Mouse (Mus musculus) forebrain, embryonic 14.5 days (tissue): Measurements from ENCODE around the gene Sec23a. TPM values are rescaled to one million over a fixed set of nuclear protein-coding genes. Genes with fewer than 3 reads are reported as not detected.
"Not testable (repeated sequence)": the region's sequence is repeated elsewhere in the genome, so short reads cannot be mapped to it uniquely, and the experiment has no call there.

Experiments
- ATAC-seq: fragments of 200-750 bp; cut with Nextera tagmentation; 2 replicates; pipeline ENCODE4 v1.8.0; 2017; ENCODE audit warnings: mild to moderate bottlenecking, moderate library complexity
- DNase-seq: peaks from one replicate; pipeline ENCODE4 v3.0.0-alpha.2; 2015; ENCODE audit warnings: low spot score
- H3K27ac ChIP-seq: fragments of 300-500 bp; sonication (generic); 2 replicates; pipeline ENCODE4 v1.5.1; 2014; ENCODE audit warnings: low read depth, mild to moderate bottlenecking, control low read depth, low read length, moderate library complexity
- H3K27me3 ChIP-seq: fragments of 300-500 bp; sonication (generic); replicated peaks from 2 replicates; pipeline ENCODE4 v1.6.1; 2014; ENCODE audit warnings: low read length, control low read depth, mixed read lengths; ENCODE audit not compliant: control insufficient read depth, insufficient read depth
- H3K36me3 ChIP-seq: fragments of 300-500 bp; sonication (generic); 2 replicates; pipeline ENCODE4 v1.6.1; 2014; ENCODE audit warnings: low read length, control low read depth; ENCODE audit not compliant: control insufficient read depth, insufficient read depth
- H3K4me1 ChIP-seq: fragments of 300-500 bp; sonication (generic); 2 replicates; pipeline ENCODE4 v1.6.1; 2014; ENCODE audit warnings: antibody characterized with exemption, low read length, control low read depth; ENCODE audit not compliant: control insufficient read depth, insufficient read depth
- H3K4me2 ChIP-seq: fragments of 300-500 bp; sonication (generic); 2 replicates; pipeline ENCODE4 v1.6.1; 2014; ENCODE audit warnings: mild to moderate bottlenecking, control low read depth, low read length
- H3K4me3 ChIP-seq: fragments of 300-500 bp; sonication (generic); 2 replicates; pipeline ENCODE4 v1.5.1; 2014; ENCODE audit warnings: low read depth, low read length, control low read depth
- H3K9ac ChIP-seq: fragments of 300-500 bp; sonication (generic); 2 replicates; pipeline ENCODE4 v1.6.1; 2014; ENCODE audit warnings: mild to moderate bottlenecking, low read length, control low read depth, moderate library complexity
- H3K9me3 ChIP-seq: fragments of 300-500 bp; sonication (generic); replicated peaks from 2 replicates; pipeline ENCODE4 v1.6.1; 2016; ENCODE audit warnings: low read length, control low read depth, mixed read lengths; ENCODE audit not compliant: control insufficient read depth
- WGBS: fragments of 180-500 bp; shearing (Covaris S2); extraction: QIAGEN DNeasy Blood & Tissue Kit; methylation state at CpG from one replicate; pipeline ENCODE4 v1.1.7; 2014; 5-methylcytosine and 5-hydroxymethylcytosine counted together
- polyA plus RNA-seq: library from polyadenylated mRNA; unstranded; fragments of >200 nt; fragmentation: Nextera tagmentation; extraction: Ambion mirVana; gene quantifications from 2 replicates; pipeline ENCODE4 v1.2.1, GENCODE M21; 2014

Sec23a gene
- 109 and 130 TPM in 2 replicates for polyA plus RNA-seq

- peaks cover 7% of the 10 kb centered on the region; the same call in 1 of the 2 replicates for H3K36me3 ChIP-seq
- DNase-seq (peak; percentile 98), ATAC-seq (peak; percentile 96)
- WGBS: 1% methylated on average over 48 of the region's 48 CpGs
- no peaks in the 10 kb centered on the region for H3K27me3 ChIP-seq
- peak within 1 kb of the TSS; percentile 81 for H3K9ac ChIP-seq
- H3K9me3 ChIP-seq: no peaks in the 10 kb centered on the region
- H3K27ac ChIP-seq: peak within 1 kb of the TSS; percentile 59
- H3K4me3 ChIP-seq: peak within 1 kb of the TSS; percentile 58
- H3K4me2 ChIP-seq: peak within 1 kb of the TSS; percentile 79
- H3K4me1 ChIP-seq: peaks cover 4% of the 10 kb centered on the region
Measured at GRCm38 (mm10) chr12:59011844-59012709, at the start of gene Sec23a. Gene Sec23a (minus strand): TSS chr12:59012017.

DNA sequence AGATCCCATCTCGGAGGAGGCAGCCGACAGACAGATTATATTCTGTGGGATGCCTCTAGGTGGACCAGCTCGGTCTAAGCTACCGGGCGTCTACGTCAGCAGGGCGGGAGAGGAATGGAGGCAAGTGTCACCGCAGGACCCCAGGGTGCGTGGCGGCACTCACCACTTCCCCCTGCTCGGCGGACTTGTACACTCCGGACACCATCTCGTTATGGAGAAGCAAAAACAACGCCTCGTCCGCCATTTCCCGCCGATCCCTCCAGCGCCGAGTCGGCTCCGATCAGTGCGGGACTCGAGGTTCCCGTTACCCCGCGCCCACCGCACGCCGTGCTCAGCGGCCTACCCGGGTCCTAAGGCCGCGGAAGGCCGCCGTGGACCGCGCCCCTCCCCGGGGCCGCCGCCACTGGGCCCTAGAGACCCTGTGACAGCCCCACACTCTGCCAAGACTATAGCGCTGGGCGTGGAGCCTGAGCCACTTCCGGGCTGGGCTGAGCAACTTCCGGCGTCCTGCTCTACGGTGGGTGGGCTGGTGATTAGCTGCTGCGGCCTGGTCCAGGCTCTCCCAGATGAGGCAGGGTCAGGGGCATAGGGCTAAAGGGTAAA lies 49.3 kb upstream of the Sec23a start, which contains the start of gene Trappc6b:
TSS of gene Trappc6b (minus strand) at position 480 of the 603 bp plus-strand sequence.
- peak within 1 kb of the TSS; percentile 89 for H3K27ac ChIP-seq
- under 1% methylated on average over 47 of the region's 49 CpGs for WGBS
- peak within 1 kb of the TSS; percentile 80 for H3K4me2 ChIP-seq
- H3K9me3 ChIP-seq: no peaks in the 10 kb centered on the region
- DNase-seq (peak; percentile 87), ATAC-seq (peak; percentile 98)
- H3K4me3 ChIP-seq: peak within 1 kb of the TSS; percentile 59
- H3K4me1 ChIP-seq: peaks cover 11% of the 10 kb centered on the region
- no peaks in the 10 kb centered on the region for H3K27me3 ChIP-seq
- peak within 1 kb of the TSS; percentile 91 for H3K9ac ChIP-seq
- peaks cover 3% of the 10 kb centered on the region; the same call in 1 of the 2 replicates for H3K36me3 ChIP-seq

DNA sequence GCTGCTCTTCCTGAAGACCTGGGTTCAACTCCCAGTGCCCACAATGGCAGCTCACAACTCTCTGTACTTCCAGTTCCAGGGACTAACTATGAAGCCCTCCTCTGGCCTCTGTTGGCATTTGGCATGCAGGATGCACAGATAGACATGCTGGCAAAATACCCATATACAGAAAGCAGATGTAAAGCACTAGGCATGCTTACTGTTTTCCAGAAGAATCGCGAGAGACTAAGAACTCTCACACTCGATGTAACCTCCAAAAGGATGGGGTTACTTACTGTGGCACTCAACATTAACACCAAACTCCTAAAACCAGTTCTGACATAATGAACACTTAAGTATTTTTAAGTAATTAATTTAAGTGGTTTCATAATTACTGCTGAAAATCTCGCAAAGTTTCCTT lies 48.5 kb upstream of the Sec23a start:
- Histone ChIP-seq H3K36me3 (peaks cover 3% of the 10 kb centered on the region; the same call in 1 of the 2 replicates), H3K4me3 (peak overlapping the region; percentile 59), H3K4me2 (peak overlapping the region; percentile 80), H3K4me1 (peaks cover 9% of the 10 kb centered on the region), H3K27me3 (no peaks in the 10 kb centered on the region), H3K9me3 (no peaks in the 10 kb centered on the region), H3K27ac (peak overlapping the region; percentile 89; the same call in 1 of the 2 replicates), H3K9ac (peak overlapping the region; percentile 91)
- no peak for ATAC-seq
- peak; percentile 16 for DNase-seq
- 63% methylated on average over 4 of the region's 4 CpGs for WGBS

- H3K4me3 ChIP-seq, H3K27me3 ChIP-seq, H3K4me1 ChIP-seq, H3K27ac ChIP-seq, ATAC-seq, H3K9ac ChIP-seq, H3K9me3 ChIP-seq, DNase-seq: not testable (repeated sequence)
- Histone ChIP-seq H3K36me3 (peaks cover 11% of the 10 kb centered on the region; the same call in 1 of the 2 replicates), H3K4me2 (0 out of 2 replicates have a peak overlapping the region, but pooled peaks have one; percentile 5)
- 84% methylated on average over 5 of the region's 5 CpGs for WGBS
Measured at GRCm38 (mm10) chr12:59058242-59058641, 46.4 kb upstream of the Sec23a start.

- DNase-seq (no peak), ATAC-seq (no peak)
- Histone ChIP-seq H3K27me3 (no peaks in the 10 kb centered on the region), H3K4me2 (no peak overlapping the region), H3K4me3 (no peak overlapping the region), H3K4me1 (peaks cover 9% of the 10 kb centered on the region), H3K9ac (no peak overlapping the region), H3K9me3 (no peaks in the 10 kb centered on the region), H3K27ac (no peak overlapping the region), H3K36me3 (peaks cover 14% of the 10 kb centered on the region; the same call in 1 of the 2 replicates)
- 97% methylated on average over 11 of the region's 11 CpGs for WGBS
Measured at GRCm38 (mm10) chr12:59056222-59056621, 44.4 kb upstream of the Sec23a start.

- no peak overlapping the region for H3K27ac ChIP-seq
- ATAC-seq (no peak), DNase-seq (no peak)
- H3K9ac ChIP-seq: no peak overlapping the region
- H3K27me3 ChIP-seq: no peaks in the 10 kb centered on the region
- peaks cover 9% of the 10 kb centered on the region for H3K4me1 ChIP-seq
- H3K4me3 ChIP-seq: no peak overlapping the region
- 84% methylated on average over 4 of the region's 4 CpGs for WGBS
- H3K4me2 ChIP-seq: no peak overlapping the region
- H3K36me3 ChIP-seq: peaks cover 18% of the 10 kb centered on the region; the same call in 1 of the 2 replicates
- no peaks in the 10 kb centered on the region for H3K9me3 ChIP-seq
Measured at GRCm38 (mm10) chr12:59055196-59055850, 43.5 kb upstream of the Sec23a start.

DNA sequence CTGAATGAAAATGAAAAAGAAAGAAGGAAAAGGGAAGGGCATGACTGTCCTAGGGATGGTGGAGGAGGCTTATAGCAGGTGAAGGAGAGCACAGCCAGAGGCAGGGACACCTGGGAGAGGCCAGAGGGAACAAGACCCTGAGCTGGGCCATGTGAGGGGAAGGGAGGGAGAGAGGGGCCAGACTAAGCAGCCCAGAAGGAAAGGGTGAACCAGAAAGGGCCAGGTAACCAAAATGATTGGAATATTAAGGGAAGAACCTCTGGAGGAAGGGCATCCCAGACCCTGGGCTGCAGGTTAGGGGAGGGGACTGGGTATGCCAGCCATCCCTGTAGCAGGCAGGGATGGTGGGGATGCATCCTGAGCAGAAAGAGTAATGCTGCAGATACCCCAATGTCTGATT lies 42.2 kb upstream of the Sec23a start:
- Histone ChIP-seq H3K27me3 (no peaks in the 10 kb centered on the region), H3K4me2 (no peak overlapping the region), H3K9ac (no peak overlapping the region), H3K4me1 (no peaks in the 10 kb centered on the region), H3K27ac (no peak overlapping the region), H3K36me3 (peaks cover 28% of the 10 kb centered on the region; the same call in 1 of the 2 replicates), H3K4me3 (no peak overlapping the region), H3K9me3 (no peaks in the 10 kb centered on the region)
- ATAC-seq (no peak), DNase-seq (no peak)

GRCm38 (mm10) chr12:59053166-59053565 lies 41.3 kb upstream of the Sec23a start:
- Histone ChIP-seq H3K27me3 (no peaks in the 10 kb centered on the region), H3K4me3 (no peak overlapping the region), H3K9ac (no peak overlapping the region), H3K4me1 (no peaks in the 10 kb centered on the region), H3K4me2 (no peak overlapping the region), H3K27ac (no peak overlapping the region), H3K9me3 (no peaks in the 10 kb centered on the region), H3K36me3 (peaks cover 35% of the 10 kb centered on the region; the same call in 1 of the 2 replicates)
- WGBS: 91% methylated on average over 5 of the region's 5 CpGs
- no peak for DNase-seq
- no peak for ATAC-seq
